Mouse (Mus musculus) G1E-ER4 (cell line): ENCODE measurements around the gene Cacng7. TPM values are rescaled to one million over a fixed set of nuclear protein-coding genes. Genes with fewer than 3 reads are reported as not detected.

ENCODE experiments used
- GATA1 ChIP-seq: IDR thresholded peaks from one replicate; pipeline ENCODE4 v1.8.0; 2012; ENCODE audit warnings: low read length, inconsistent platforms
- polyA plus RNA-seq: library from polyadenylated mRNA; stranded (reverse); fragments of >175 nt; gene quantifications from 2 replicates; pipeline ENCODE4 v1.2.3, GENCODE M21; 2012

The Cacng7 gene
- polyA plus RNA-seq, 1 experiment, result not detected

GRCm38 (mm10) chr7:3360678-3361077 lies 27.9 kb downstream of the Cacng7 start:
- no peak for TF ChIP-seq GATA1

GRCm38 (mm10) chr7:3365547-3366279 lies 33.0 kb downstream of the Cacng7 start:
- TF ChIP-seq GATA1, result no peak

DNA sequence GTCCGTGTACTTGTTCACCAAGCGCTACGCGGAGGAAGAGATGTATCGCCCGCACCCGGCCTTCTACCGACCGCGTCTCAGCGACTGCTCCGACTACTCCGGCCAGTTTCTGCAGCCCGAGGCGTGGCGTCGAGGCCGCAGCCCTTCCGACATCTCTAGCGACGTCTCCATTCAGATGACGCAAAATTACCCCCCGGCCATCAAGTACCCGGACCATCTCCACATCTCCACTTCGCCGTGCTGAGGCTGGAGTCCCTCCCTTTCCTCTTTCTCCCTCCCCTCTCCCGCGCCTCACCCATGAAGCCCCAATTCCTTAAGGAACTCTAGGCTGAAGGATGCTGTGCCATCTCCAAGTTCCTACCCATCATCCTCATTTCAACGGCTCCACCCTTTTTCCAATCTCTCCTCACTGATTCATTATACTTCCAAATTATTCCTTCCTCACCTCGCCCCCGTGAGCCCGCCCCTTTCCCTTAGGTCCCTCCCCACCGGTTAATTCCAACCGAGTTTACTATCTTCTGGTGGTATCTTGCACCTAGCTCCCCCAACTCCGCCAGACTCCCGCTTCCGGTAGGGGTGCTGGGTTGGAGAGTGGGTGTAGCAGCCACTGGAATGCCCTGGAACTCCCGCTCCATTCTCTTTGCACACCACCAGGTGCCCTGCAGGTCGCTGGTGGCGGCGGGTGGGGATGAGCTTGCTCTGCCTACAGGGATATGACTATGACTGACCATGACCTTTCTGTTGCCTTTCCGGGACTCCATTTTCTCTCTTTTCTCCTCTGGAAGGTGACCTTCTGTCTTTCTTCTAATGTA lies 34.2 kb downstream of the Cacng7 start:
- no peak for TF ChIP-seq GATA1

DNA sequence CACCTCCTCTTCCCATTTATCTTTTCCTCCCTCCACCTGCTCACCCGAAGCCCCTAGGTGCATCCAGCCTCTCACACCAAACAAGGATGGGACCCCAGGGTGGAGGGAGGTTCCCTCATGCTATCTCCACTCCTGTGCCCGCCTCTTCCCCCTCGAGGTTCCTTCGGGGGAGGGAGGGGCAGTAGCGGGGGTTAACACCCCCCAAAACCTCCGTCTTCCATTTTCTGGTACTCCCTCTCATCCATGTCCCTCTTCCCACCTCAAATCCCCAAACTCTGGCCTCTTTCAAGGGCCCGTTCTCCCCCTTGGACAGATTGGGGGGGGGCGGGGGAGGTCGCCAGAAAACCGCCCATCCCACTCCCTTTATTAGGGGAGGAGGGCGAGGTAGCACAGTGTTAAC lies 34.8 kb downstream of the Cacng7 start:
- TF ChIP-seq GATA1, result no peak

DNA sequence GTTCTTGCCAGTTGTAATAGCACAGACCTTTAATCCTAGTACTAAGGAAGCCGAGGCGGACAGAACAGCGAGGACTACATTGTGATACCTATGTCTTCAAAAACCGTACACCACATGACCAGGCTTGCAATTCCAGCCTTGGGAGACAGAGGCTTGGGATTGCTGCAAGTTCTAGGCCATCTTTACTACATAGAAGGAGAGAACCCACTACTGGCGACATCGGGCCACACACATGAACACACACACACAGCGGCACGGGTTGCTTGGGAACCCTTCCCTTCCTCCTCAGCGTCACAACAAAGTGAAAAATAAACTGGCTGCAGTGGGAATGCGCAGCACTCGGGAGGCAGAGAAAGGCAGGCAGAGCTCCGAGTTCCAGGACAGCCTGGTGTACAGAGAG lies 35.6 kb downstream of the Cacng7 start:
- TF ChIP-seq GATA1, result no peak

- TF ChIP-seq GATA1, result no peak
These were observed 36.4 kb downstream of the Cacng7 start for GRCm38 (mm10) chr7:3369189-3369588.

DNA sequence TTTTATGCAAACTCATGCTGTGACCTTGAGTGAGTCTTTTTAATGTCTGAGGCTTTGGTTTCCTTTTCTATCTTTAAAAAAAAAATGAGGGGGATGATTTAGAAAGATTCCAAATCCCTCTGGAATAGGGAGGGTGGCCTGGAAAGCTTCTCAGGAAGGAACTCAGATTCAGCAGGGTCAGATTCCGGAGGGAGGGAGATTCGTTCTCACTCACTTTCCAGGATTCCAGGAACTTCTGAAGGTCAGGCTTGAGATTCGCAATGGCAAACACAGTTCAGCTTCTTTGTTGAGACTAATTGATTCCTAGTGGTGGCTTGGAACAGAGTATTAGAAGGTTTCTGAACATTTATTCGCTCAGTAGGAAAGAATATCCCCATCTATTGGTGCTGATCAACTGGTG lies 37.7 kb downstream of the Cacng7 start:
- no peak for TF ChIP-seq GATA1

GRCm38 (mm10) chr7:3372376-3372775 lies 39.6 kb downstream of the Cacng7 start:
- no peak for TF ChIP-seq GATA1

- no peak for TF ChIP-seq GATA1
These were observed 41.0 kb downstream of the Cacng7 start for GRCm38 (mm10) chr7:3373754-3374153.

DNA sequence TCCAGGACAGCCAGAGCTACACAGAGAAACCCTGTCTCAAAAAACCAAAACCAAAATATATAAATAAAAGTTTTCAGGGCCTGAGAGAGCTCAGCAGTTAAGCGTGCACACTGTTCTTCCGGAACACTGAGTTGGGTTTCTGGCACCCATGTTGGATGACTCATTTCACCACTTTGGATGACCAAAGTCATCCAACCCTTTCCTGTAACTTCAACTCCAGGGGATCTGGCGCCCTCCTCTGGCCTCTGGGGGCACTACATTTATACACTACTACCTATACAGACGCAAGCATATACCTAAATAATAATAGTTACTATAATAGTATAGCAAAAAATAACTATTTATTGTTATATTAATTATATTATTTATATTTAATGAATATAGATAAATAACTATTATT lies 44.1 kb downstream of the Cacng7 start:
- no peak for TF ChIP-seq GATA1

GRCm38 (mm10) chr7:3382123-3382522 lies 49.4 kb downstream of the Cacng7 start:
- no peak for TF ChIP-seq GATA1

- no peak for TF ChIP-seq GATA1
These were observed 52.1 kb downstream of the Cacng7 start for GRCm38 (mm10) chr7:3384807-3385319.

GRCm38 (mm10) chr7:3386036-3386730 lies 53.4 kb downstream of the Cacng7 start:
- no peak for TF ChIP-seq GATA1

GRCm38 (mm10) chr7:3387761-3388160 lies 55.0 kb downstream of the Cacng7 start:
- no peak for TF ChIP-seq GATA1

GRCm38 (mm10) chr7:3388885-3389284 lies 56.1 kb downstream of the Cacng7 start:
- no peak for TF ChIP-seq GATA1
